Mouse (Mus musculus): ENCODE results near the gene Hoxc8.

DNA sequence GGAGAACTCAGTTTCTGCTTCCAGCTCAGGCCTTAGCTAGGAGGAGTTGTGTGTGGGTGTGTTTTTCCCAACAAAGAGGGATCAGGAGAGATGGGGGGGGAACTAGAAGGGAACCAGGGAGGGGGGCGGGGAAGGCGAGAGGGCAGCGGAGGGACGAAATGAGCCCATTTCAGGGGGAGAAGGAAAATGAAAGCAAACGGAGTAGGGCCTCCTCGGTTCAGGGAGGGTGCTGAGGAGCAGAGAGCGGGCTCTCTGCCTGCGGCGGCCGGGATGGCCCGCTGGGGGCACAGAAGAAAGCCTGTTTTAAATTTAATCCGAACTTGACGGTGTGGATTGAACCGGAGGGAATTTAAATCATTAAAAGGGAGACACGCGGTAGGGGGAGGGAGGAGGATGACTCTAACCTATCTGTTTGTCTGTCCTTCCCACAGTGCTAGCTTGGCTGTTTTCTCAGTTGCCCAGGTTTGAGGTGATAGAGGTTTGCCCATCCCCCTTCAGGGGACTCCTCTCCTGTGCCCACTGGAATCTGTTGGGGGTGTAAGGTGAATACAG, 12.9 kb upstream of the Hoxc8 start:
- TF ChIP-seq MAFK (IDR thresholded peaks at IDR 0.05; ENCODE audit: insufficient read depth, low read depth, low read length) (no peak), CHD2 (IDR thresholded peaks at IDR 0.05; ENCODE audit: low read depth, low read length) (no peak), ZNF384 (IDR thresholded peaks at IDR 0.05; ENCODE audit: low read depth, low read length) (no peak), ZC3H11A (IDR thresholded peaks at IDR 0.05; ENCODE audit: borderline replicate concordance, low read depth, low read length) (no peak)
